Mouse (Mus musculus) MEL (cell line): ENCODE results near the gene Ak4. TPM values are rescaled to one million over a fixed set of nuclear protein-coding genes. Genes with fewer than 3 reads are reported as not detected.

Experiments
- DNase-seq: peaks from one replicate; pipeline ENCODE4 v3.0.0; 2011; ENCODE audit warnings: low read depth, low spot score
- H3K27ac ChIP-seq: 2 replicates; pipeline ENCODE4 v1.5.1; 2012; ENCODE audit warnings: low read depth, mild to moderate bottlenecking, control low read depth, low read length, moderate library complexity; ENCODE audit not compliant: control insufficient read depth
- H3K27me3 ChIP-seq, 2 experiments: fragments of 150-350 bp in 1 of 2; sonication (generic) in 1 of 2; 2 replicates each; pipeline ENCODE4 v1.6.1; 2012; ENCODE audit warnings: low read length in 2 of 2, mild to moderate bottlenecking in 2 of 2, improper control_type of control experiment in 1 of 2, moderate library complexity in 1 of 2; ENCODE audit not compliant: insufficient read depth in 2 of 2, control insufficient read depth in 1 of 2
- H3K36me3 ChIP-seq, 2 experiments: 2 replicates each; pipeline ENCODE4 v1.6.1; 2012 to 2014; ENCODE audit warnings: low read length in 2 of 2, improper control_type of control experiment in 1 of 2, inconsistent platforms in 1 of 2, mild to moderate bottlenecking in 1 of 2; ENCODE audit not compliant: insufficient read depth in 2 of 2, control insufficient read depth in 1 of 2
- H3K4me1 ChIP-seq, 2 experiments: fragments of 150-350 bp in 1 of 2; sonication (generic) in 1 of 2; 2 replicates each; pipeline ENCODE4 v1.6.1; 2012; ENCODE audit warnings: low read length in 2 of 2, improper control_type of control experiment in 1 of 2, mild to moderate bottlenecking in 1 of 2; ENCODE audit not compliant: insufficient read depth in 2 of 2, control insufficient read depth in 1 of 2
- H3K4me3 ChIP-seq, 2 experiments: fragments of 150-350 bp in 1 of 2; sonication (generic) in 1 of 2; 2 replicates each; pipeline ENCODE4 v1.5.1; 2012; ENCODE audit warnings: low read depth in 2 of 2, low read length in 2 of 2, mild to moderate bottlenecking in 2 of 2, moderate library complexity in 2 of 2, control low read depth in 1 of 2, improper control_type of control experiment in 1 of 2; ENCODE audit not compliant: control insufficient read depth in 1 of 2, insufficient read depth in 1 of 2
- H3K79me2 ChIP-seq: 2 replicates; pipeline ENCODE4 v1.6.1; 2012; ENCODE audit warnings: mild to moderate bottlenecking, low read length, moderate library complexity; ENCODE audit not compliant: control insufficient read depth, poor library complexity, insufficient read depth
- H3K9ac ChIP-seq: 2 replicates; pipeline ENCODE4 v1.6.1; 2012; ENCODE audit warnings: low read depth, mild to moderate bottlenecking, control low read depth, low read length, moderate library complexity; ENCODE audit not compliant: control insufficient read depth, poor library complexity, severe bottlenecking
- H3K9me3 ChIP-seq: fragments of 150-350 bp; sonication (generic); replicated peaks from 2 replicates; pipeline ENCODE4 v1.6.1; 2012; ENCODE audit warnings: mild to moderate bottlenecking, low read length, improper control_type of control experiment, moderate library complexity; ENCODE audit not compliant: insufficient read depth
- CHD2 ChIP-seq: IDR thresholded peaks from 2 replicates; pipeline ENCODE4 v1.6.1; 2011; ENCODE audit warnings: low read length, improper control_type of control experiment
- CTCF ChIP-seq, 3 experiments: IDR thresholded peaks in 2 of 3; conservative IDR thresholded peaks in 1 of 3; 2 replicates each; pipeline ENCODE4 v1.5.1; 2011 to 2012; ENCODE audit warnings: low read length in 3 of 3, low read depth in 2 of 3, mild to moderate bottlenecking in 2 of 3, improper control_type of control experiment in 1 of 3, inconsistent platforms in 1 of 3, mixed read lengths in 1 of 3, moderate library complexity in 1 of 3; ENCODE audit not compliant: control insufficient read depth in 1 of 3, insufficient read depth in 1 of 3, poor library complexity in 1 of 3, severe bottlenecking in 1 of 3
- ELF1 ChIP-seq: IDR thresholded peaks from 2 replicates; pipeline ENCODE4 v1.6.1; 2014; ENCODE audit warnings: low read depth, mild to moderate bottlenecking, inconsistent platforms, low read length, improper control_type of control experiment, moderate library complexity
- EP300 ChIP-seq, 2 experiments: IDR thresholded peaks; 2 replicates each; pipeline ENCODE4 v1.6.1; 2011; ENCODE audit warnings: improper control_type of control experiment in 2 of 2, low read length in 2 of 2, low read depth in 1 of 2, mild to moderate bottlenecking in 1 of 2
- JUND ChIP-seq: IDR thresholded peaks from 2 replicates; pipeline ENCODE4 v1.6.1; 2011; ENCODE audit warnings: low read depth, mild to moderate bottlenecking, improper control_type of control experiment, low read length
- KAT2A ChIP-seq: conservative IDR thresholded peaks from 2 replicates; pipeline ENCODE4 v1.6.1; 2012; ENCODE audit warnings: low read depth, low read length, improper control_type of control experiment, inconsistent platforms
- MAX ChIP-seq: IDR thresholded peaks from 2 replicates; pipeline ENCODE4 v1.6.1; 2011; ENCODE audit warnings: low read length, improper control_type of control experiment
- MYB ChIP-seq: IDR thresholded peaks from 2 replicates; pipeline ENCODE4 v1.6.1; 2011; ENCODE audit warnings: mild to moderate bottlenecking, low read depth, low read length, improper control_type of control experiment
- MYC ChIP-seq: IDR thresholded peaks from 2 replicates; pipeline ENCODE4 v1.6.1; 2011; ENCODE audit warnings: low read depth, mild to moderate bottlenecking, low read length, improper control_type of control experiment, moderate library complexity
- NRF1 ChIP-seq: IDR thresholded peaks from 2 replicates; pipeline ENCODE4 v1.6.1; 2014; ENCODE audit warnings: low read depth, mild to moderate bottlenecking, inconsistent platforms, low read length, improper control_type of control experiment, moderate library complexity; ENCODE audit not compliant: poor library complexity, insufficient read depth, severe bottlenecking
- POLR2AphosphoS2 ChIP-seq: IDR thresholded peaks from 2 replicates; pipeline ENCODE4 v1.6.1; 2011; ENCODE audit warnings: low read length, improper control_type of control experiment
- POLR2AphosphoS5 ChIP-seq: IDR thresholded peaks from 2 replicates; pipeline ENCODE4 v1.6.1; 2012; ENCODE audit warnings: low read depth, borderline replicate concordance, mild to moderate bottlenecking, inconsistent platforms, low read length, moderate library complexity, mixed read lengths
- USF2 ChIP-seq, 2 experiments: IDR thresholded peaks; 2 replicates each; pipeline ENCODE4 v1.6.1; 2011 to 2012; ENCODE audit warnings: improper control_type of control experiment in 2 of 2, low read length in 2 of 2, borderline replicate concordance in 1 of 2, inconsistent platforms in 1 of 2, low read depth in 1 of 2, mild to moderate bottlenecking in 1 of 2; ENCODE audit not compliant: insufficient read depth in 1 of 2
- ZKSCAN1 ChIP-seq: IDR thresholded peaks from 2 replicates; pipeline ENCODE4 v1.6.1; 2012; ENCODE audit warnings: low read depth, mild to moderate bottlenecking, inconsistent platforms, low read length, improper control_type of control experiment, moderate library complexity
- polyA plus RNA-seq, 2 experiments: library from polyadenylated mRNA; stranded (reverse) in 1 of 2; unstranded in 1 of 2; fragments of >175 nt in 1 of 2; fragments of >200 nt in 1 of 2; gene quantifications; 2 replicates each; pipeline versions ENCODE4 v1.2.1 to v1.2.4; 2012; ENCODE audit warnings: low replicate concordance in 2 of 2, low read depth in 1 of 2; ENCODE audit not compliant: insufficient read length in 2 of 2, insufficient read depth in 1 of 2, missing spikeins in 1 of 2
- total RNA-seq: library from RNA; depleted of rRNA; stranded (reverse); fragments of 300-350 nt; gene quantifications from 2 replicates; pipeline ENCODE4 v1.2.3, GENCODE M21; 2012

Gene Ak4
- total and polyA plus RNA-seq, 3 experiments = 18.3 to 25.4 TPM; not detected in 1

DNA sequence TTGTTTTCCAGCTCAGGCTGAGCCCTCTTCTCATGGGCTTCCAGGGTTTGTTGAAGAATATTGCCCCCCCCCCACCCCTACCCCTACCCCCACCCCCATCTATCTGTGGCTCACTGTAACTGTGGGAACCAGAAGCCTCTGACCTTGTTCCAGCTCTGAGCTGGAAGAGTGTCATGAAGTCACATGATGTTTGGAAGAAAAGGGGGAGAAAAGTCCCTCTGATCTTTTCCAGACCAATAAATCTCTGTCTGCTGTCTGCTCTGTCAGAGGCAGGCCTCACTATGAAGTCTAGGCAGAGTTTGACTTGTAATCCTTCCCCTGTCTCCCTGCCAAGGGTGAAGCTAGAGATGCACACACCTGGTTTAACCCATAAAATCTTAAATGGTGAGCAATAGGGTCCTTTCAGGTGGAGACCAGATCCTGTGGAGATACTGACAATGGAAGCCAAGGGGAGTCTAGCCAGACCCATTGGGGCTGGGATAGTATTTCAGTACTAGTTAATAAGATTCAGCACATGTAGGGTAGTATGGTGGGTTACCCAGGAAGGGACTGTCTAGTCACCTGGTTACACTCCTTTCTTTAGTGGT, 74.6 kb downstream of the Ak4 start:
- no peak overlapping the region for H3K4me3 ChIP-seq
- H3K4me1 ChIP-seq = peaks cover 0 to 7% of the 10 kb centered on the region in 2 experiments; a peak in 1 of 4 replicates
- H3K9ac ChIP-seq = no peak overlapping the region
- H3K27ac ChIP-seq = no peak overlapping the region
- H3K9me3 ChIP-seq = no peaks in the 10 kb centered on the region
- no peaks in the 10 kb centered on the region for H3K79me2 ChIP-seq
- TF ChIP-seq POLR2AphosphoS5 (no peak), NRF1 (no peak), POLR2AphosphoS2 (no peak), USF2 (IDR thresholded peaks at IDR 0.05; ENCODE audit: borderline replicate concordance in 1 of 2, insufficient read depth in 1 of 2, low read depth in 1 of 2, low read length in 2 of 2) (no peak), ZKSCAN1 (no peak), MYC (no peak), ELF1 (no peak)
- no peak for DNase-seq
- no peaks in the 10 kb centered on the region for H3K36me3 ChIP-seq
- H3K27me3 ChIP-seq = no peaks in the 10 kb centered on the region

- no peak for DNase-seq
- TF ChIP-seq MYB (no peak), KAT2A (no peak), CTCF (IDR thresholded peaks at IDR 0.05 in 2 of 3, conservative IDR thresholded peaks at IDR 0.05 in 1 of 3; ENCODE audit: control insufficient read depth in 1 of 3, insufficient read depth in 1 of 3, low read depth in 2 of 3, low read length in 3 of 3, poor library complexity in 1 of 3, severe bottlenecking in 1 of 3) (no peak), MAX (no peak), CHD2 (no peak), JUND (no peak), EP300 (IDR thresholded peaks at IDR 0.05; ENCODE audit: low read depth in 1 of 2, low read length in 2 of 2) (no peak)
- Histone ChIP-seq H3K4me3 (no peak overlapping the region), H3K27ac (no peak overlapping the region), H3K79me2 (no peaks in the 10 kb centered on the region), H3K4me1 (no peaks in the 10 kb centered on the region), H3K9ac (no peak overlapping the region), H3K27me3 (no peaks in the 10 kb centered on the region), H3K9me3 (no peaks in the 10 kb centered on the region), H3K36me3 (no peaks in the 10 kb centered on the region)
Observed at GRCm38 (mm10) chr4:101496188-101496533, 77.1 kb downstream of the Ak4 start.
